Mouse (Mus musculus) cerebellum, postnatal 10 days (tissue): ENCODE data around the gene Ppard.
"Not testable (repeated sequence)": the region's sequence is repeated elsewhere in the genome, so short reads cannot be mapped to it uniquely, and the experiment has no call there.

Experiments used
- DNase-seq, 2 experiments: peaks; one replicate each; pipeline ENCODE4 v3.0.0; 2021; ENCODE audit warnings: mixed read lengths in 2 of 2

Gene Ppard

DNA sequence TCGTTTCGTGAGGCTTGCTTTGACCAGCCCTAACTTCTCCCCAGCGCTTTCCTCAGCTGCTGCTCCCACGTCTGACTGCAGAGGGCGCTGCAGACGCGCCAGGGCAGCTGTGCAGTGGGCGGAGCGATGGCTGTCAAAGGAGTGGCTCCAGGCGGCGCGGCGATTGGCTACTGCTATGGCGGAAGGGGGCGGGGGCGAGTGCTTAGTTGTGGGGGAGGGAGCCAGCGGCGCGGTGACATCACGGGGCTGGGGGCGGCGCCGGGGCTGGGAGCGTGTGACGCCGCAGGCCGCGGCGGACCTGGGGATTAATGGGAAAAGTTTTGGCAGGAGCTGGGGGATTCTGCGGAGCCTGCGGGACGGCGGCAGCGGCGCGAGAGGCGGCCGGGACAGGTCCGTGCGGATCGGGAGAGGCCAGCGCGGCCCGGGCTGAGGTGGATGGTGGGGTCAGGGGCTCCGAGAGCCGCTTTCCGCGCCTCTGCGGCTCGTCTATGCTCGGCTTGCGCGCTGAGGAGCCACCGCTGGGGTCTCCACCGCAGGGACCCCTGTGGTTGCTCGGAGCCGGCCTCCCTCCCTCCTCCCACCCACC is at the start of gene Ppard:
Gene Ppard, plus strand, starts transcription at position 226 of the 586 bp plus-strand sequence.
- peak; percentile 100 for DNase-seq

GRCm38 (mm10) chr17:28184971-28185638 is 47.4 kb upstream of the Ppard start:
- DNase-seq = peak; percentile 77 to 79

- DNase-seq = no peak
Measured at GRCm38 (mm10) chr17:28188313-28188712, 44.2 kb upstream of the Ppard start.

DNA sequence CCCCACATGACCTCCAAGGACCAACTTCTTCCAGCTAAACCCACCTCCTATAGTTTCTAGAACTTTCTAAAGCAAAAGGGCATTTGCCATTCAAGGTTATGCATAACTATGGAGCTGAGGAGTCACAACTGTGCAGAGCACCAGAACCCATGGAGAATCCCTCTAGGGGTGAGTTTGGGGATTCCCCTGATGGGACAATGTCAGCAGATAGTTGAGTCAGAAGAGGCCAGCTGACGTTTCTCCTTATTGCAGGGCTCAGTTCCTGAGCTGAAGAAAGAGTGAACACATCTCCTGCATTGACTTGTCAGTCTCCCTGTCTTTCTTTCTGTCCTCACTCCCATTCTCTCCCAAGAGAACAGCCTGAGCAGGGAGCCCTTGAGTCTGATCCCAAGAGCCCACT is 39.7 kb upstream of the Ppard start:
- no peak for DNase-seq

- no peak for DNase-seq
Measured at GRCm38 (mm10) chr17:28193559-28193958, 38.9 kb upstream of the Ppard start.

GRCm38 (mm10) chr17:28195033-28195432 is 37.5 kb upstream of the Ppard start:
- no peak for DNase-seq

GRCm38 (mm10) chr17:28197646-28198045 is 34.9 kb upstream of the Ppard start:
- peak; percentile 46 to 49 for DNase-seq

GRCm38 (mm10) chr17:28201982-28202381 is 30.5 kb upstream of the Ppard start:
- DNase-seq = no peak

GRCm38 (mm10) chr17:28204052-28204720 is 28.3 kb upstream of the Ppard start:
- peak; percentile 75 to 81 for DNase-seq

GRCm38 (mm10) chr17:28205443-28205842 is 27.1 kb upstream of the Ppard start:
- no peak for DNase-seq

DNA sequence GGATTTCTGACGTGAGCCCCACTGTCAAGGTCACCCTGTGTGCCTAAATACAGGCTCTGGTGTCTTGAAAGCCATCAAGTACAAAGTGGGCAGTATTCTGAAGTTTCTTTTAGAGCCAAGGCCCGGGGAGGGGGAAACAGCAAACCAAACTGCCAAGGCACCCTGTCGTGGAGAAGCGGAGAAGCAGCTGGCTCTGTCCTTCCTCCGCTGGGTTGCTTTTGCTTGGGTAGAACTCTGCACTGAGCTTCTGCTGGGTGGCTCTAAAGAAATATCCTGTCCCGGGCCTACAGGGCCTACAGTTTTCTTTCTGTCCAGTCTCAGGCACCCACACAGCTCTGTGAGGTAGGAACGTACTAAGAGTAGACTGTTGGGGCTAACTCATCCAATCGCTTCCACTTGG is 25.4 kb upstream of the Ppard start:
- DNase-seq = no peak

DNA sequence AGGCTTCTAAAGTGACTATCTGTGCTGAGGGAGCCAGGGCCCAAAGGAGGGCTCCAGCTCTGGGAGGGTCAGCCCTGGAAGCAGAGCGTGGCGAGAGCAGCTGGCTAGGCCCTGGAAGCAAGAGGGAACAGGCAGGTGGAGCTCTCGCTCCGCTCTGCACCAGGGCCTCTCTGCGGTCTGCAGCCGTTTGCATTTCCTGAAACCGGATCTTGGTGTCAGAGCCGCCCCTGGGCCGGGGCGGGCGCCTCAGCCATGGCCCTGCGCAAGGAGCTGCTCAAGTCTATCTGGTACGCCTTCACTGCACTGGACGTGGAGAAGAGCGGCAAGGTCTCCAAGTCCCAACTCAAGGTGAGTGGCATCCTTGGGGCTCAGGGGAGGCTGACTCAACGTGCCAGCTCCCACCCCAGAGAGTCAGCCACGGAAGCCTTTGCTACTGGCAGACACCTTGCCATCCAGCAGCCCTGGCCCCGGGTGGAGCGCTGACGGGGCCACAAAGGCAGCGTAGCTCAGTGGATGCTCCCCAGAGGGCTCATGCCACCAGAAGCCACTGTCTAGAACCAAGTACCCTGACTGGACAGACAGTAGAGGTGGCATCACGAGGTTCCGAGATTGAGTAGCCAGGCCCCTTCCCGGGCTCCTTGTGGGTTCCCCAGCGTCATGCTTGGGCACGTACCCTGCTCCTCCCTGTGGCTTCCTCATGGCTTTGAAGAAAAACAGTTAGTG is 24.7 kb upstream of the Ppard start, which contains the start of gene Def6:
Gene Def6, plus strand, starts transcription at position 188 of the 723 bp plus-strand sequence.
- DNase-seq = peak; percentile 71 to 79

GRCm38 (mm10) chr17:28208314-28208612 is 24.2 kb upstream of the Ppard start:
- DNase-seq = no peak

DNA sequence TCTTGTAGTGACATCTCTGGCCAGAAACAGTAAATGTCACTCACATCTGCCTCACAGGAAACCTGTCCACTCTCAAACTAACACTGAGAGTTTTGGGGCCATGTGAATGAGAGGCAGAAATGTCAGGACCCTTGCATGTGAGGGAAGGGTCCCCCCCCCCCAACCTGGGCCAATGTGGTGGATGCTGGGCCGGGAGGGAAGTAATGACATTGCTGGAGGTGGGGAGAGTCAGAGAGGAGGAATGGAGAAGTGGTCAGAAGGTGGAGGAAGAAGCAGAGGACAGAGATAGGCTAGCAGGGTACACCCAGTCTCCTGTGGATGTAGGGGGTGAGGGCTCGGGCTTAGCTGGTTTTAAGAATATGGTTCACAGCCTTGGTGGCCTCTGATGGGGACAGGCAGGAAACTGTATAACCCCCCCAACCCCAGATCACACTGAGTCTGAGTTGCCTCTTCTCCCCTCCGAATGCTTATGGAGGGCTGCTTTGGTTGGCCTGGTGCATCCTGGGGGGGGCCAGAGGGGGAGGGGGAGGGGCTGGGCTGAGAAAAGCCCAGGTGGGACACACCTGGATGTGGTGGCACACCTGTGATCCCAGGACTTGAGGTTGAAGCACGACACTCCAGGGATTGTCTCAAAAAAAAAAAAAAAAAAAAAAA is 22.9 kb upstream of the Ppard start:
- DNase-seq = no peak

GRCm38 (mm10) chr17:28211921-28212341 is 20.6 kb upstream of the Ppard start:
- DNase-seq = no peak

- no peak for DNase-seq
Measured at GRCm38 (mm10) chr17:28212391-28212790, 20.1 kb upstream of the Ppard start.

DNA sequence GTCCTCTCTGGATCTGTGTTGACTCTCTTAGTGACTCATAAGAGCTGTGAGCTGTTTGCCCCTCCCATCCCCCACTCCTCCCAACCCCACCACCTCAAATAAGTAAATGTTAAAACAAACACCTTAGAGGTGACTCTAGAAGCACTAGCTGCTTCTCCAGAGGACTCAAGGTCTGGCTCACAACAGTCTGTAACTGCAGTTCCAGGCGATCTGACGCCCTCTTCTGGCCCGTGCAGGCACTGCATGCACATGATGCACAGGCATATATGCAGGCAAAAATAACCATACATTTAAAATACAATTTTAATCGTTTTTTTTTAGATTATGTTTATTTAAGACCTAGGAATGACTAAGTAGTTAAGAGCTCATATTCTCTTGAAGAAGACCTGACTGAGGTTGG is 19.3 kb upstream of the Ppard start:
- no peak for DNase-seq

GRCm38 (mm10) chr17:28216791-28217190 is 15.7 kb upstream of the Ppard start:
- no peak for DNase-seq

GRCm38 (mm10) chr17:28217721-28218649 is 14.5 kb upstream of the Ppard start:
- DNase-seq = peak; percentile 41 to 49

DNA sequence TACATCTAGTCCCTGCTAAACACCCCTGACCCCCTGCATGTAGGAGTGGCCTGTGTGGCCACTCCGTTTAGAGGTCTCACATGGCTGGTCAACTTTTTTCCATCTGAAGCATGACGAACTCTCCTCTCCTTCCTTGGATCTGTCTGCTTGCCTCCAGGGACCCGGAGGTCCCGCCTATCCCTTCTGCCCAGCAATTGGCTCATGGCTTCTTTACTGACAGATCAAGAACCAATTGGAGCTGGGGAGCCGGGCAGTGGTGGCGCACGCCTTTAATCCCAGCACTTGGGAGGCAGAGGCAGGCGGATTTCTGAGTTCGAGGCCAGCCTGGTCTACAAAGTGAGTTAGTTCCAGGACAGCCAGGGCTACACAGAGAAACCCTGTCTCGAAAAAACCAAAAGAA is 10.0 kb upstream of the Ppard start:
- not testable (repeated sequence) for DNase-seq

- DNase-seq = peak; percentile 96 to 98
Measured at GRCm38 (mm10) chr17:28223561-28224391, 8.7 kb upstream of the Ppard start.
